9 mouse cellular contexts compared by ENCODE assay signal in genomic region chr4:131968873-131969272, GRCm38 (mm10). TPM values are rescaled to one million over a fixed set of nuclear protein-coding genes. Genes with fewer than 3 reads are reported as not detected.
DNase-seq lines count a peak whose midpoint lies in the region; ATAC-seq and TF ChIP-seq lines count a peak whose summit lies in the region.
"Had no signal": no experiment of that assay in that cellular context is flagged by ENCODE, and none has a peak within 500 bp of the region (broad histone marks: within the 10 kb centered on the region; RNA-seq: fewer than 3 reads in every experiment).

No protein-coding gene starts in this region.

- peak; percentile 29 for TF ChIP-seq RAD21 in CH12.LX (IDR thresholded peaks at IDR 0.05; ENCODE audit: low read depth, low read length)

- ATAC-seq in kidney, embryonic 16.5 days (ENCODE audit: low FRiP score, low TSS enrichment): no peak; the same call in 1 of the 2 replicates

- WGBS in kidney, embryonic 16.5 days: 76% methylated on average over 2 of the region's 2 CpGs

- TF ChIP-seq POLR2A in CH12.LX (IDR thresholded peaks at IDR 0.05; ENCODE audit: low read depth, low read length): no peak

- no peaks in the 10 kb centered on the region for H3K4me1 ChIP-seq in kidney, embryonic 16.5 days (ENCODE audit: insufficient read depth, low read length)
- H3K4me1 ChIP-seq in CH12.LX (ENCODE audit: control insufficient read depth in 1 of 2, insufficient read depth in 2 of 2): no peaks in the 10 kb centered on the region
- H3K4me1 ChIP-seq: liver, embryonic 13.5 days had no signal

- H3K4me3 ChIP-seq in kidney, embryonic 16.5 days (ENCODE audit: low read length): no peak overlapping the region
- H3K4me3 ChIP-seq in CH12.LX (replicated peaks in 1 of 3; ENCODE audit: low read depth in 2 of 3, low read length in 2 of 3, poor library complexity in 1 of 3): no peak overlapping the region
- H3K4me3 ChIP-seq: liver, embryonic 13.5 days had no signal

- H3K27me3 ChIP-seq in kidney, embryonic 16.5 days (ENCODE audit: insufficient read depth, low read length): no peaks in the 10 kb centered on the region
- H3K27me3 ChIP-seq in CH12.LX (replicated peaks): no peaks in the 10 kb centered on the region
- H3K27me3 ChIP-seq: liver, embryonic 13.5 days had no signal

- in situ Hi-C loops in CH12.LX (cut with MboI; ENCODE audit: low pct_ligation_motif_present, low pct_unique_long_range_greater_than_20kb, low sequenced_read_pairs): no loop called here

- DNase-seq in kidney, adult 9 months: peak; percentile 40
- DNase-seq in 3T3-L1 (ENCODE audit: low read depth, low spot score): peak; percentile 50
- no peak for DNase-seq in CH12.LX (ENCODE audit: extremely low read depth)
- DNase-seq in forelimb bud, embryonic 11.5 days (ENCODE audit: low read depth, low spot score): peak; percentile 13
- DNase-seq in layer of hippocampus, adult 9-11 months: no peak
- DNase-seq in frontal cortex, postnatal 36 days (ENCODE audit: low spot score in 2 of 2): no peak
- DNase-seq: cerebellum, adult 9-11 months; liver, embryonic 13.5 days had no signal

- no peak for TF ChIP-seq EP300 in CH12.LX (IDR thresholded peaks at IDR 0.05; ENCODE audit: low read length)

- H3K36me3 ChIP-seq in kidney, embryonic 16.5 days (ENCODE audit: insufficient read depth, low read length): peaks cover 30% of the 10 kb centered on the region
- H3K36me3 ChIP-seq in CH12.LX (replicated peaks in 1 of 2; ENCODE audit: control insufficient read depth in 1 of 2, insufficient read depth in 1 of 2, low read length in 1 of 2): peaks cover 7 to 34% of the 10 kb centered on the region in 2 experiments

- no peaks in the 10 kb centered on the region; the same call in 1 of the 2 replicates for H3K79me2 ChIP-seq in CH12.LX (replicated peaks; ENCODE audit: control insufficient read depth, extremely low read depth, insufficient read depth, poor library complexity, severe bottlenecking)

- H3K9ac ChIP-seq in kidney, embryonic 16.5 days (replicated peaks; ENCODE audit: low read length): no peak overlapping the region
- H3K9ac ChIP-seq in CH12.LX (ENCODE audit: insufficient read depth, low read depth): no peak overlapping the region
- H3K9ac ChIP-seq: liver, embryonic 13.5 days had no signal

- H3K9me3 ChIP-seq in kidney, embryonic 16.5 days (ENCODE audit: low read length): 0 out of 2 replicates have a peak, but pooled peaks cover 2% of the 10 kb centered on the region
- H3K9me3 ChIP-seq in CH12.LX (replicated peaks; ENCODE audit: low read length): no peaks in the 10 kb centered on the region
- H3K9me3 ChIP-seq: liver, embryonic 13.5 days had no signal

- dilution Hi-C loops in CH12.LX (cut with MboI; ENCODE audit: extremely low pct_ligation_motif_present, extremely low pct_unique_long_range_greater_than_20kb, low sequenced_read_pairs): no loop called here

- H3K4me2 ChIP-seq in kidney, embryonic 16.5 days (replicated peaks; ENCODE audit: low read depth, low read length): no peak overlapping the region
- H3K4me2 ChIP-seq in CH12.LX (ENCODE audit: insufficient read depth, low read depth, poor library complexity, severe bottlenecking): no peak overlapping the region
- H3K4me2 ChIP-seq: liver, embryonic 13.5 days had no signal

- TF ChIP-seq CTCF in CH12.LX (conservative IDR thresholded peaks at IDR 0.05 in 1 of 2, IDR thresholded peaks at IDR 0.05 in 1 of 2; ENCODE audit: low read depth in 2 of 2, low read length in 2 of 2): peak in 1 of 2 experiments; percentile 29; a peak in 2 of 4 replicates

- no peak overlapping the region; the same call in 1 of the 2 replicates for H3K27ac ChIP-seq in kidney, embryonic 16.5 days (ENCODE audit: low read length)
- H3K27ac ChIP-seq in CH12.LX (ENCODE audit: insufficient read depth, low read depth): no peak overlapping the region
- H3K27ac ChIP-seq: liver, embryonic 13.5 days had no signal

TF ChIP-seq in CH12.LX, 34 proteins besides CTCF, POLR2A, EP300 and RAD21:
- TF ChIP-seq TCF12 (IDR thresholded peaks at IDR 0.05; ENCODE audit: low read depth, low read length): no peak
- TF ChIP-seq ETS1 (conservative IDR thresholded peaks at IDR 0.05; ENCODE audit: low read depth, low read length): no peak
- TF ChIP-seq GABPA (IDR thresholded peaks at IDR 0.05; ENCODE audit: insufficient replicate concordance, low read depth, low read length): no peak
- peak; percentile 8; the same call in 1 of the 2 replicates for TF ChIP-seq SMC3 (IDR thresholded peaks at IDR 0.05; ENCODE audit: low read depth, low read length)
- no peak for TF ChIP-seq SIN3A (IDR thresholded peaks at IDR 0.05; ENCODE audit: low read length)

RNA-seq across cellular contexts. Expression of gene Tmem200b, which starts 47.3 kb away (rescaled TPM):
- 0.54 and 1.0 TPM in 2 replicates for polyA plus RNA-seq in kidney, embryonic 16.5 days (2015; fragmentation: Nextera tagmentation; extraction: Ambion mirVana)
- total RNA-seq in CH12.LX (2012; rRNA removed) (not detected in 2 replicates), CH12.LX (2014; rRNA removed) (not detected in 2 replicates)
- not detected in 2 replicates for polyA plus RNA-seq in CH12.LX (2012; ENCODE audit: insufficient read length, low read depth)

Comparison
In these comparisons a context has a peak if more than half of its experiments do, and no peak if none do; other contexts are left out.
1. DNase-seq: peak in kidney, adult 9 months (single experiment), 3T3-L1 (single experiment) and forelimb bud, embryonic 11.5 days (single experiment); none in CH12.LX (single experiment), layer of hippocampus, adult 9-11 months (single experiment) and frontal cortex, postnatal 36 days (0 of 2).